Mouse (Mus musculus): ENCODE measurements around the gene Zbtb22. TPM values are rescaled to one million over a fixed set of nuclear protein-coding genes. Genes with fewer than 3 reads are reported as not detected.

Zbtb22 gene
- total RNA-seq, 1 experiment from 2014 or later = 21.8 TPM

DNA sequence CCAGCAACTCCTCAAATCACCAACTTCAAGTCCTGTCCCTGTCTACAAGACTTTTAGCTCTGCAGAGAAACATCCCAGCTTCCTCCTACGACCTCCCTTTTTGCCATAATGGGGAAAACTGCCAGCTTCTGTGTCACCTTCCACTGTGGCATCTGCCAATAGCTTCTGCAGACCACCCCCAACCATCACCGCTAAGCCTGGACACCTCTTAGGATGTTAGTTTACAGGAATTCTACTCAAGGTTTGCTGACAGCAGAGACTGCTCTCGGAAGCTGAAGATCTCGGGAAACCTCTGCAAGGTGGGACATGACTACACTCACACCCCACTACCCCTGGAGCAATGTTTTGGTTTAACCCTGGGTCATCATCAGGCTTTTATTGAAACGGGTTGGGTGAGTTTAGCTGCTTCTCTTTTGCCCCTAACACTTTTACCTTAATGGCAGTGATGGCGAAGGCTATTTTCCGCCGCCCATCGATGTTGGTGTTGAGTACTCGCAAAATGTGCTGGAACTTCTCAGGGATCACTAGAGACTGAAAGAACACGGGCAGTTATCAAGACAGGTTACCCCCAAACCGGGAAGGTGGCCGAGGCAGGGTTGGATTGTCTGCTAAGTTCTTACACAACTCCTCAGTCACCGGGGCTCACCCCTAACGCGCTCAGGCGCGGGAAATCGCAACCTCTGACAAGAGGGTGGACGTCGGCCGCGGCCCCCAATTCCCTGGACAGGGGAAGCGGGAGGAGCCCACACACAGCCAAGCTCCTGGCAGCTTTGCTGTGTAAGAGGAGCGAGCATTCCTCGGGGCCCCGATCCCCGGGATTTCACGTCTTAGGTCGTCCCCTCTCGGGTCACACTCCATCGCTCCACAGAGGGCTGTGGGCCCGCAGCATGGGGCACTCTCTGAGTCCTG, 39.2 kb downstream of the Zbtb22 start:
- ATAC-seq (replicated peaks; ENCODE audit: insufficient number of reproducible peaks, low FRiP score, low TSS enrichment, poor library complexity, severe bottlenecking) = no peak; the same call in 1 of the 2 replicates

DNA sequence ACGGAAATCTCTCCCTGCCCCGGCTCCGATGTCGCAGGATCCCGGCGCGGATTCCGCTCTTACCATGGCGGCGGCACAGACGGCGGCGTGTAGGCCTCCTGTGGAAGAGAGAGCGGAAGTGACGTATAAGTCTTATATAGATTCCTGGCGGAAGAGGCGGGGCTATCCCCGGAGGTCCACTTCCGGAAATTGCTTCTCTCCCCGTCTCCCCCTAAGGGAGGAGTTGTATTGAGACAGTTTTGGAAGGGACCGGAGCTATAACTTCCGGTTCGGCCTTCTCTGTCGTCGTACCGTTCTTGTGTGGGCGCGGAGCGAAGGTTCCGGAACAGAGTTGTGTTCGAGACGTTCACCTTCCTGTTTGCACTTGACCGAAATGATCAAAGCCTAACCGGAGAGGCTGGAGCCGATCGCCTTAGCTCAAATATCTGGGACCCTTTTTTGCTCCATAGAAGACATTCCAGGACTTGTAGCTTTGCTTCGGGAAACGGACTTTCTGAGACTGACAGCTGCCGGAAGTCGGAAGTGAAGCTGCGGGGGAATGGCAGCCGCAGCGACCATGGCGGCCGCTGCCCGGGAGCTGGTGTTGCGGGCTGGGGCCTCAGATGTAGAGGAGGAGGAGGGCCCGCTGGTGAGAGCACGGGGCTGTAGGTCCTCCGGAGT, 40.0 kb downstream of the Zbtb22 start, which contains the start of the genes Vps52 and Rps18:
TSS of gene Vps52 (plus strand) at position 258 of the 660 bp plus-strand sequence.
TSS of gene Rps18 (minus strand) at position 447 of the 660 bp plus-strand sequence.
- ATAC-seq (replicated peaks; ENCODE audit: insufficient number of reproducible peaks, low FRiP score, low TSS enrichment, poor library complexity, severe bottlenecking) = peak; percentile 89

DNA sequence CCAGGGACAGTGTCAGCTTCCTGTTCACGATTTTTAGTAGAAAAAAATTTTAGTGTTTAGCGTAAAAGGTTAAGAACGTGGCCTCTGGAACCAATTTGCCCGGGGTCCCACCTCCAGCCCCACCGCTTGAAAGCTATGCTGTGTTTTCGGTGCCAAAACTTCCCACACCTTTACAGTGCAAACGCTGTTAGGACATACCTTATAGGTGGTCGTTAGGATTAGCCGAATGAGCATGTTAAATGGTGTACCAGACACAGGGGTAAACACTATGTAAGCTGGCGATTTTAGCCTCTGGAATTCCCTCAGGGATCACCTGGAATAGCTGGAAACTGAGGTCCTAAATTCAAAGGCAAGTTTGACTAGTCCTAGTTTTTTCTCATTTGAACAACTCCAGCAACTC, 40.6 kb downstream of the Zbtb22 start:
- ATAC-seq (replicated peaks; ENCODE audit: insufficient number of reproducible peaks, low FRiP score, low TSS enrichment, poor library complexity, severe bottlenecking) = no peak

DNA sequence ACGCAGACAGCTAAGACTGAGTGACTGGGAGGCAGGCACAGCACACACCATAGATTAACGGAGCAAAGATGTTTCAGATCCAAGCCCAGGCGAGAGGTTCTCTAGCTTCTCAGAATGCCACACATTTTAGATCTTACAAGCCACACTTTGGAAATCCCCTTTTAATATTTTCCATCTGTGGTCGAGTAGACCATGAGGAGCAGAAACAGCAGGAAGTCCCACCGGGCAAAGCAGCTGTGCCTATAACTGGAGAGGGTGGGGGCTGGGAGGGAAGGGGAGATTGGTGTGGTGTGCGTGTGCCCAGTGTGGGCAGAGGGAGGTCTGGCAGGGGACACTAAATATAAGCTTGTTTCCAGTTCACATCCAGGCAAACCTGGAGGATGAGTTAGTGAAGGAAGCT, 41.8 kb downstream of the Zbtb22 start:
- ATAC-seq (replicated peaks; ENCODE audit: insufficient number of reproducible peaks, low FRiP score, low TSS enrichment, poor library complexity, severe bottlenecking) = no peak

DNA sequence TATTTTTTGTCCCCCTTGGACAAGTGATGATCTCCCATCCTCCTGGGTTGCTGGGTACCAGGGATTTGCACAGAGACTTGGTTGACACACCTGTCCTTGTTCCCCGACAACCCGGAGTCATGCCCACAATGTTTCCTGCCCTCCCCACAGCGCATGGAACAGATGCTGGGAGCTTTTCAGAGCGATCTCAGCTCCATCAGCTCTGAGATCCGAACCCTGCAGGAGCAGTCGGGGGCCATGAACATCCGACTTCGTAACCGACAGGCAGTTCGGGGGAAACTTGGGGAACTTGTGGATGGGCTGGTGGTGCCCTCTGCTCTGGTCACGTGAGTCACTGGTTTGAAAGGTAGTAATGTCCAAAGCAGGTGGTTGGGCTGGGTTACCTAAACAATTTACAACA, 42.7 kb downstream of the Zbtb22 start:
- ATAC-seq (replicated peaks; ENCODE audit: insufficient number of reproducible peaks, low FRiP score, low TSS enrichment, poor library complexity, severe bottlenecking) = no peak

DNA sequence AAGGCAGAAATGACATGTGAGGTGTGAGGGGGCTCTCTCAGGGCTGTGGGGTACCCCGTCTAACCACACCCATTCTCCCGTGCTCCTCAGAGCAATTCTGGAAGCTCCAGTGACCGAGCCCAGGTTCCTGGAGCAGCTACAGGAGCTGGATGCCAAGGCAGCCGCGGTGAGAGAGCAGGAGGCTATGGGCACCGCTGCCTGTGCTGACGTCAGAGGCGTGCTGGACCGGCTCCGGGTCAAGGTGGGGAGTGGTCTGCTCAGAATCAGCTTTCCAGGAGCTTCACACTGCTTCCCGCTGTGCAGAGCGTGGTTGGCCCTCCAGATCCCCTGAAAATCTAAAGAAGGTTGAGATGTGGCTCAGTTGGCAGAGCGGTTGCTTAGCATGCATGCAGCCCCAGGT, 43.4 kb downstream of the Zbtb22 start:
- ATAC-seq (replicated peaks; ENCODE audit: insufficient number of reproducible peaks, low FRiP score, low TSS enrichment, poor library complexity, severe bottlenecking) = no peak

DNA sequence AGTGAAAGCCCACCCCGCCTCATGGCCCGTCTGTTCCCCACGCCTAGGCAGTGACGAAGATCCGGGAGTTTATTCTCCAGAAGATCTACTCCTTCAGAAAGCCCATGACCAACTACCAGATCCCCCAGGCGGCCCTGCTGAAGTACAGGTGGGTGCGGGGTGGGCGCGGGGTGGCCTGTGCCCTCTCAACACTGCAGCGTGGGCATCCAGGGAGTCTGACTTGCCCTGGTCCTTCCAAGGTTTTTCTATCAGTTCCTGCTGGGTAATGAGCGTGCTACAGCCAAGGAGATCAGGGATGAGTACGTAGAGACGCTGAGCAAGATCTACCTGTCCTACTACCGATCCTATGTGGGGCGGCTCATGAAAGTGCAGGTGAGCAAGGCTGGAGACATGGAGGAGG, 44.2 kb downstream of the Zbtb22 start:
- no peak for ATAC-seq (replicated peaks; ENCODE audit: insufficient number of reproducible peaks, low FRiP score, low TSS enrichment, poor library complexity, severe bottlenecking)

DNA sequence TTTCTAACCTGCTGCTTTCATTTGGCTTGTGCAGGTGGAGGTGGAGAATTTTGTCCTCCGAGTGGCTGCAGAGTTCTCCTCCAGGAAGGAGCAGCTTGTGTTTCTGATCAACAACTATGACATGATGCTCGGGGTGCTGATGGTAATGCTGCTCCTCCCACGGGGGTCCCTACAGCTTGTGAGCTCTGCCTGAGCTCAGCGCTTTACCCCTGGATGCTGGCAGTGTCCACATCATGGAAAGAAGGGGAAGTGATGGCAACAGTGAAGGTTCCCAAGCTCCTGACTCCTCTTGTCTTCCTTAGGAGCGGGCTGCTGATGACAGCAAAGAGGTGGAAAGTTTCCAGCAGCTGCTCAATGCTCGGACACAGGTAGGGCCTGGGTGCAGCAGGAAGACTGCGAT, 47.2 kb downstream of the Zbtb22 start:
- no peak for ATAC-seq (replicated peaks; ENCODE audit: insufficient number of reproducible peaks, low FRiP score, low TSS enrichment, poor library complexity, severe bottlenecking)

DNA sequence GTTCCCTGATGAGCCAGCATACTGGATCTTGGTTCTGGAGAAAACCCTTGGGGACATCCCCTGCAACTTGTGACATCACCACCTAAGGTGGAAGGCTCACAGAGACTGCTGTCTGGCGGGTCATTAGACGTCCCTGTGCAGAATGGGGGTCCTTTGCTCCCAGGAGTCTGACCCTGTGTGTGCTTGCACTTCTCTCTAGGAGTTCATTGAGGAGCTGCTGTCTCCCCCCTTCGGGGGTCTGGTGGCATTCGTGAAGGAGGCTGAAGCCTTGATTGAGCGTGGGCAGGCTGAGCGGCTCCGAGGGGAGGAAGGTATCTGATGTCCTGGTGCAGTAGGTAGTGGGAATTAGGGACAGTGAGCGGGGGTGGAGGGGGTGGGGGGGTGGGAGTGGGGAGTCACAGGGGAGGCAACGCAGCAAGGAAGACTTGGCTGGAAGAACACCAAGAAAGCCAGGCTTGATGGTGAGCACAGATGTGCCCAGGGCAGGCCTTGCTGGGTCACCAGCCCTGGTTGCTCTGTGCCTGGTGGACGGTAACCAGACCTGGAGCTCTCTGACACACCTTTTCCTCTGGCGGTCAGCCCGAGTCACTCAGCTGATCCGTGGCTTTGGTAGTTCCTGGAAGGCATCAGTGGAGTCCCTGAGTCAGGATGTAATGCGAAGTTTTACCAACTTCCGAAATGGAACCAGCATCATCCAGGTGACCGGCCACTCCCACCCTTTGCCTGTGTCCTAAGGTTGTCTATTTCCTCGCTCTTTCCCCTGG, 49.6 kb downstream of the Zbtb22 start:
- no peak for ATAC-seq (replicated peaks; ENCODE audit: insufficient number of reproducible peaks, low FRiP score, low TSS enrichment, poor library complexity, severe bottlenecking)

DNA sequence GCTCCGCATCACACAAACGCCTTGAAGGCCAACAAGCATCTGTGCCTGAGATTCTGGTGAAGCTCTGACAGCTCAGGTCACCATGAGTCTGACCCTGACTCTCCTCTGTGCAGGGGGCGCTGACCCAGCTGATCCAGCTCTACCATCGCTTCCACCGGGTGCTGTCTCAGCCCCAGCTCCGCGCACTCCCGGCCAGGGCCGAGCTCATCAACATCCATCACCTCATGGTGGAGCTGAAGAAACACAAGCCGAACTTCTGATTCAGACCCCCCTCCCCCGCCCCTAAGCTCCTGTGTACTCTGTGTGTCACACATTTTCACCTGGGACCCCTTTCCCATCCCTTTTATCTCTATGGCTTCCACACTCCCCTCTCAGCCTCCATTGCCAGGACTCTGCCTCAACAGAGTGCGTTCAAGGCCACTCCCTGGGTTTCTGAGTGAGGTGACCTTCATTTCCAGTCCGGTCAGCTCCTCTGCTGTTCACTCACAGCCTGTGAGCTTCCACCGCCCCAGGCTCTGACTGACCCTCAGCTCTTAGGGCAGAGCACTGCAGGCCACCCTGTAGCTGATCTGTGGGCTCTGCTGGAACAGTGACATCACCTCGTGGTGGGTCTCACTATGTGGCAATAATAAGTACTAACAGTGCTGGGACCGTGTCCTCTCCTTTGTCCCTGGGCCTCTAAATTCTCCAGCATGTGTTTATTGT, 50.3 kb downstream of the Zbtb22 start:
- no peak for ATAC-seq (replicated peaks; ENCODE audit: insufficient number of reproducible peaks, low FRiP score, low TSS enrichment, poor library complexity, severe bottlenecking)

DNA sequence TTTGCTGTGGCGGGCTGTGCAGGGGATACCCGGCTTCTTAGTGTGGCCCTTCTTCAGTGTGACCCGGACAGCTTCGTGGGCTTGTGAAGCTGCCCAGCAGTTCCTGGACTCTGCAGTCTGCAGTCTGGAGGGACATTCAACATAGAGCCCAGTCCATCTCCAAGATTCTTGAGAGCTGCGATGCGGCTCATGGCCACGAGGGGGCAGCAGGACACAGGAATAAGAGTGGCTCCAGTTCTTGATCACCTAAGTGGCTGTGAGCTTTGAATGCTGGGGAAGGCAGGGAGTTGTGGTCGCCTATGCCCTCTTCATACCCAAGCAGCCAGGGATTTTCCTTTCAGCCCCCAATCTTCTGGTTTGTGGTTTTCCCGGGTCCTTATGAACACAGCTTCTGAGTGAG, 52.8 kb downstream of the Zbtb22 start:
- ATAC-seq (replicated peaks; ENCODE audit: insufficient number of reproducible peaks, low FRiP score, low TSS enrichment, poor library complexity, severe bottlenecking) = peak; percentile 93

Other genes with a start within 250 kb of the Zbtb22 start
- 275 to 423 TPM (median 304 TPM) in 3 replicates for gene Hnrnpm, start 229.0 kb upstream of the Zbtb22 start, total RNA-seq (2017)
- 55.4 to 90.5 TPM (median 74.7 TPM) in 3 replicates for gene March2, start 197.2 kb upstream of the Zbtb22 start, total RNA-seq (2017)
- gene Rab11b, start 155.4 kb upstream of the Zbtb22 start, total RNA-seq (2017) = 41.4 to 78.7 TPM (median 59.2 TPM) in 3 replicates
- gene Angptl4, start 134.1 kb upstream of the Zbtb22 start, total RNA-seq (2017) = 0.29 to 1.2 TPM in 2 of 3 replicates, not detected in the other
- 8.6 to 12.3 TPM (median 10.3 TPM) in 3 replicates for gene Kank3, start 105.4 kb upstream of the Zbtb22 start, total RNA-seq (2017)
- 887 to 1,482 TPM (median 1,008 TPM) in 3 replicates for gene Rps28, start 91.3 kb upstream of the Zbtb22 start, total RNA-seq (2017)
- 107 to 131 TPM (median 117 TPM) in 3 replicates for gene Ndufa7, start 91.3 kb upstream of the Zbtb22 start, total RNA-seq (2017)
- 1.1 to 1.5 TPM in 2 of 3 replicates, not detected in the other for gene Cd320, start 72.8 kb upstream of the Zbtb22 start, total RNA-seq (2017)
- not detected in 3 replicates for gene Gm7029, start 42.1 kb upstream of the Zbtb22 start, total RNA-seq (2017)
- 0.48 to 4.9 TPM (median 0.96 TPM) in 3 replicates for gene Kifc1, start 25.2 kb upstream of the Zbtb22 start, total RNA-seq (2017)
- 1.6 to 5.9 TPM (median 5.5 TPM) in 3 replicates for gene Platr17, start 10.8 kb upstream of the Zbtb22 start, total RNA-seq (2017)
- 38.2 to 72.8 TPM (median 49.3 TPM) in 3 replicates for gene Daxx, start 6.5 kb upstream of the Zbtb22 start, total RNA-seq (2017)
- 129 to 172 TPM (median 140 TPM) in 3 replicates for gene Tapbp, start within 50 bp of the Zbtb22 start, total RNA-seq (2017)
- 43.6 to 72.8 TPM (median 71.4 TPM) in 3 replicates for gene Rgl2, start 13.6 kb downstream of the Zbtb22 start, total RNA-seq (2017)
- gene Pfdn6, start 24.4 kb downstream of the Zbtb22 start, total RNA-seq (2017) = 88.1 to 107 TPM (median 98.7 TPM) in 3 replicates
- 11.1 to 17.8 TPM (median 16.3 TPM) in 3 replicates for gene Wdr46, start 24.8 kb downstream of the Zbtb22 start, total RNA-seq (2017)
- gene B3galt4, start 35.6 kb downstream of the Zbtb22 start, total RNA-seq (2017) = 2.6 to 4.6 TPM (median 3.5 TPM) in 3 replicates
- gene Vps52, start 39.9 kb downstream of the Zbtb22 start, total RNA-seq (2017) = 16.8 to 32.7 TPM (median 25.1 TPM) in 3 replicates
- gene Rps18, start 40.1 kb downstream of the Zbtb22 start, total RNA-seq (2017) = 765 to 894 TPM (median 817 TPM) in 3 replicates
- gene H2-K1, start 84.4 kb downstream of the Zbtb22 start, total RNA-seq (2017) = 3,712 to 3,894 TPM (median 3,837 TPM) in 3 replicates
- 10.9 to 15.5 TPM (median 15.1 TPM) in 3 replicates for gene Ring1, start 108.8 kb downstream of the Zbtb22 start, total RNA-seq (2017)
- gene H2-Ke6, start 112.2 kb downstream of the Zbtb22 start, total RNA-seq (2017) = 77.7 to 117 TPM (median 111 TPM) in 3 replicates
- 105 to 116 TPM (median 115 TPM) in 3 replicates for gene Slc39a7, start 115.8 kb downstream of the Zbtb22 start, total RNA-seq (2017)
- 34.6 to 41.0 TPM (median 40.7 TPM) in 3 replicates for gene Rxrb, start 115.9 kb downstream of the Zbtb22 start, total RNA-seq (2017)
- gene Col11a2, start 123.5 kb downstream of the Zbtb22 start, total RNA-seq (2017) = 1.5 to 11.2 TPM (median 4.7 TPM) in 3 replicates
- gene H2-Oa, start 176.4 kb downstream of the Zbtb22 start, total RNA-seq (2017) = 7.8 to 18.9 TPM (median 17.6 TPM) in 3 replicates
- gene H2-DMa, start 203.6 kb downstream of the Zbtb22 start, total RNA-seq (2017) = 55.9 to 84.5 TPM (median 72.8 TPM) in 3 replicates
- 374 to 583 TPM (median 393 TPM) in 3 replicates for gene Brd2, start 206.7 kb downstream of the Zbtb22 start, total RNA-seq (2017)
- 71.7 to 98.5 TPM (median 90.4 TPM) in 3 replicates for gene H2-DMb2, start 227.4 kb downstream of the Zbtb22 start, total RNA-seq (2017)
- 48.2 to 62.0 TPM (median 61.5 TPM) in 3 replicates for gene H2-DMb1, start 237.2 kb downstream of the Zbtb22 start, total RNA-seq (2017)

Measured in monocyte, adult 5-6 weeks (primary cell).